8 mouse cellular contexts compared by ENCODE assay signal in the genomic region with DNA sequence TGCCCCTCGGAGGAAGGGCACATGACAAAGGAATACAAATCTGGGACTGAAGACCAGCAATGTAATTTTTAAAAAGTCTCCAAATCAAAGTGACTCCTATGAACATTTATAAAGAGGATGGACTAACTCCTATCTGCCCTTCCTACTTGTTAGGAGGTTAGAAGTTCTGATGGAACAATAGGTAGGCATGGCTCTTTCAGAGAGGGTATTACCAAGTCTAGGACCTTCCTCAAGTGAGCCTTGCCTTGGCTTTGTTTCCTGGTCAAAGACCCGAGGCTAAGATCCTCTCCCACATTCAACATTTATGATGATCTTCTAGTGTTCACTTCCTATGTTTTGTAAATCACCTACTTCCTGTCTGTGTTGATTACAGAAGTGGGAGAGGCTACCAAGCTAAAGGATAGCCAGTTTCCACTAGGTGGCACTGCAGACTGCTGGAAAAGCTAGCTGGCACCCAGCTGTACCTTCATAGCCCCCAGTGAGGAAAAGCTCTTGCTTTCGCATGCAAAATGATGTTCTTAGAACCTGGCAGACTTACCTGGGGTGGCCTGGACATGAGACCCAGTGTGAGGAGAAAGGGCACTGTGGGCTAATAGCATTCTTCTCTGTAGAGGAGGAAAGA.
A peak's percentile ranks its signal among the peaks of the same experiment; 100 is the strongest.
DNase-seq lines count a peak whose midpoint lies in the region; ATAC-seq lines count a peak whose summit lies in the region.
"Had no signal": no experiment of that assay in that cellular context is flagged by ENCODE, and none has a peak within 500 bp of the region (broad histone marks: within the 10 kb centered on the region; RNA-seq: fewer than 3 reads in every experiment).

No protein-coding gene starts in this region.

- peak; percentile 36; the same call in 1 of the 2 replicates for ATAC-seq in forebrain, embryonic 11.5 days (replicated peaks; ENCODE audit: low FRiP score)
- peak; percentile 83; the same call in 1 of the 2 replicates for ATAC-seq in hindbrain, embryonic 14.5 days (ENCODE audit: low FRiP score)
- ATAC-seq in megakaryocyte progenitor cell, adult 5-6 weeks (replicated peaks; ENCODE audit: poor library complexity) = peak; percentile 99

- H3K27ac ChIP-seq in forebrain, embryonic 11.5 days (ENCODE audit: low read depth, low read length) = no peak overlapping the region
- H3K27ac ChIP-seq in hindbrain, embryonic 14.5 days = no peak overlapping the region
- H3K27ac ChIP-seq: heart, embryonic 15.5 days had no signal

- WGBS in forebrain, embryonic 11.5 days = 46% methylated on average over 3 of the region's 3 CpGs
- 45% methylated on average over 3 of the region's 3 CpGs for WGBS in hindbrain, embryonic 14.5 days

- H3K4me2 ChIP-seq in forebrain, embryonic 11.5 days (ENCODE audit: low read depth, low read length, severe bottlenecking) = no peak overlapping the region
- no peak overlapping the region for H3K4me2 ChIP-seq in hindbrain, embryonic 14.5 days (replicated peaks)
- H3K4me2 ChIP-seq: heart, embryonic 15.5 days had no signal

- no peaks in the 10 kb centered on the region for H3K36me3 ChIP-seq in forebrain, embryonic 11.5 days (ENCODE audit: control insufficient read depth, insufficient read depth, low read length)
- peaks cover 55% of the 10 kb centered on the region for H3K36me3 ChIP-seq in hindbrain, embryonic 14.5 days (replicated peaks; ENCODE audit: control insufficient read depth, insufficient read depth)
- H3K36me3 ChIP-seq: heart, embryonic 15.5 days had no signal

- no peaks in the 10 kb centered on the region for H3K4me1 ChIP-seq in forebrain, embryonic 11.5 days (replicated peaks; ENCODE audit: control insufficient read depth, insufficient read depth, low read length)
- no peaks in the 10 kb centered on the region for H3K4me1 ChIP-seq in hindbrain, embryonic 14.5 days (replicated peaks; ENCODE audit: control insufficient read depth, insufficient read depth, low read length)
- H3K4me1 ChIP-seq: heart, embryonic 15.5 days had no signal

- H3K9me3 ChIP-seq in forebrain, embryonic 11.5 days (ENCODE audit: control insufficient read depth, low read length) = no peaks in the 10 kb centered on the region
- H3K9me3 ChIP-seq in hindbrain, embryonic 14.5 days (ENCODE audit: control insufficient read depth, low read length) = no peaks in the 10 kb centered on the region
- H3K9me3 ChIP-seq: heart, embryonic 15.5 days had no signal

- H3K27me3 ChIP-seq in forebrain, embryonic 11.5 days (ENCODE audit: control insufficient read depth, insufficient read depth, low read length) = no peaks in the 10 kb centered on the region
- no peaks in the 10 kb centered on the region for H3K27me3 ChIP-seq in hindbrain, embryonic 14.5 days (ENCODE audit: control insufficient read depth, insufficient read depth, low read length)
- H3K27me3 ChIP-seq: heart, embryonic 15.5 days had no signal

- H3K9ac ChIP-seq in forebrain, embryonic 11.5 days (ENCODE audit: low read length) = no peak overlapping the region
- H3K9ac ChIP-seq in hindbrain, embryonic 14.5 days = no peak overlapping the region
- H3K9ac ChIP-seq: heart, embryonic 15.5 days had no signal

- H3K4me3 ChIP-seq in forebrain, embryonic 11.5 days (ENCODE audit: low read depth, low read length) = no peak overlapping the region
- no peak overlapping the region for H3K4me3 ChIP-seq in hindbrain, embryonic 14.5 days (replicated peaks; ENCODE audit: low read length)
- H3K4me3 ChIP-seq: heart, embryonic 15.5 days had no signal

- peak; percentile 44 for DNase-seq in Muller cell, postnatal 12 days (ENCODE audit: inconsistent ontology term)
- peak; percentile 30 for DNase-seq in brain, embryonic 18.5 days (ENCODE audit: low read depth, low spot score)
- peak; percentile 70 for DNase-seq in forebrain, embryonic 11.5 days (ENCODE audit: low spot score)
- peak; percentile 84 for DNase-seq in hindbrain, embryonic 14.5 days (ENCODE audit: low spot score)
- DNase-seq in layer of hippocampus, postnatal 25 days (ENCODE audit: extremely low spot score in 1 of 2, low spot score in 1 of 2) = peak; percentile 40 to 64
- peak; percentile 17 for DNase-seq in skeletal muscle tissue, adult 2 months (ENCODE audit: low read depth, low spot score)

Comparison
In these comparisons a context has a peak if more than half of its experiments do, and no peak if none do; other contexts are left out.
1. DNase-seq: peak in every context shown above with its lines; median percentile 84 in hindbrain, embryonic 14.5 days; 70 in forebrain, embryonic 11.5 days; 52 in layer of hippocampus, postnatal 25 days; 44 in Muller cell, postnatal 12 days; 30 in brain, embryonic 18.5 days; 17 in skeletal muscle tissue, adult 2 months.
2. ATAC-seq: peak in every context shown above with its lines; median percentile 99 in megakaryocyte progenitor cell, adult 5-6 weeks; 83 in hindbrain, embryonic 14.5 days; 36 in forebrain, embryonic 11.5 days.